Comparison of ENCODE assay signal across 11 mouse cellular contexts in the genomic region with DNA sequence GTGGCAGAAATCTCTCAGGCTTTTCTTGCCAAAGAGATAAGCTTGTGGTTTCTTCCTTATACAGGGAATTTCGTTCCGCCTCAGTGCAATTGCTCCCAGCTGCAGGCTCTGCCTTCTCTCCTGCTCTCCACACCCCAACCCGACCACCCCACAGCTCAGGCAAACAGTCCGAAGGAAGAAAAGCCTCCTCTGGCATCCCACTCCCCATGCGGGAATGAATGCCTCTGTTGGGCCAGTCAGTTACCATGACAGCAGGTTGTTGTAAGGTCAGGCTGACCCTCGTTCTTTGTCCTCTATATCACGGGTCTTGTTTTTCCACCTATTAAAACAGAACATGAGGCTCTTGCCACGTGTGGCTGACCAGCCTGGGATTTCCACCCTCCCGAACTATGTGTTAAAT. TPM values are rescaled to one million over a fixed set of nuclear protein-coding genes. Genes with fewer than 3 reads are reported as not detected.
DNase-seq lines count a peak whose midpoint lies in the region; ATAC-seq lines count a peak whose summit lies in the region.
"Had no signal": no experiment of that assay in that cellular context is flagged by ENCODE, and none has a peak within 500 bp of the region (broad histone marks: within the 10 kb centered on the region; RNA-seq: fewer than 3 reads in every experiment).

No protein-coding gene starts in this region.

- H3K9me3 ChIP-seq in heart, embryonic 13.5 days = no peaks in the 10 kb centered on the region
- no peaks in the 10 kb centered on the region for H3K9me3 ChIP-seq in neural tube, embryonic 14.5 days (ENCODE audit: control insufficient read depth, low read length)
- H3K9me3 ChIP-seq: liver, embryonic 15.5 days had no signal

- H3K36me3 ChIP-seq in heart, embryonic 13.5 days = no peaks in the 10 kb centered on the region
- no peaks in the 10 kb centered on the region for H3K36me3 ChIP-seq in neural tube, embryonic 14.5 days (ENCODE audit: control insufficient read depth, insufficient read depth, low read length)
- H3K36me3 ChIP-seq: liver, embryonic 15.5 days had no signal

- 0 out of 2 replicates have a peak overlapping the region, but pooled peaks have one; percentile 30 for H3K9ac ChIP-seq in heart, embryonic 13.5 days
- no peak overlapping the region for H3K9ac ChIP-seq in neural tube, embryonic 14.5 days (replicated peaks; ENCODE audit: low read depth, low read length)
- H3K9ac ChIP-seq: liver, embryonic 15.5 days had no signal

- H3K27me3 ChIP-seq in heart, embryonic 13.5 days (replicated peaks) = no peaks in the 10 kb centered on the region
- H3K27me3 ChIP-seq in neural tube, embryonic 14.5 days (ENCODE audit: control insufficient read depth, insufficient read depth, low read length) = no peaks in the 10 kb centered on the region

- peak; percentile 35; the same call in 1 of the 2 replicates for ATAC-seq in heart, embryonic 13.5 days (ENCODE audit: extremely low read depth, insufficient number of reproducible peaks, low FRiP score, low TSS enrichment)
- ATAC-seq in neural tube, embryonic 14.5 days (ENCODE audit: low read depth) = peak; percentile 55; the same call in 1 of the 2 replicates
- no peak for ATAC-seq in granulocyte monocyte progenitor cell, adult 5-6 weeks (replicated peaks; ENCODE audit: poor library complexity, severe bottlenecking)

- WGBS in heart, embryonic 13.5 days = 19% methylated on average over 9 of the region's 9 CpGs
- WGBS in neural tube, embryonic 14.5 days = 9% methylated on average over 9 of the region's 9 CpGs

- peaks cover 37% of the 10 kb centered on the region for H3K4me1 ChIP-seq in heart, embryonic 13.5 days
- H3K4me1 ChIP-seq in neural tube, embryonic 14.5 days (ENCODE audit: control insufficient read depth, insufficient read depth, low read length) = no peaks in the 10 kb centered on the region

- H3K4me2 ChIP-seq in heart, embryonic 13.5 days = no peak overlapping the region
- H3K4me2 ChIP-seq in neural tube, embryonic 14.5 days (ENCODE audit: low read depth, low read length) = no peak overlapping the region
- H3K4me2 ChIP-seq: liver, embryonic 15.5 days had no signal

- H3K4me3 ChIP-seq in heart, embryonic 13.5 days = no peak overlapping the region
- no peak overlapping the region for H3K4me3 ChIP-seq in neural tube, embryonic 14.5 days (ENCODE audit: low read depth, low read length)
- H3K4me3 ChIP-seq: liver, embryonic 15.5 days had no signal

- intact Hi-C loops in heart, postnatal 25 days (cut with DNase I) = loop anchor here (5.0 kb wide), 1 partner anchor 409 kb away; no protein-coding TSS in a partner anchor

- H3K27ac ChIP-seq in heart, embryonic 13.5 days (replicated peaks) = peak overlapping the region; percentile 75
- no peak overlapping the region for H3K27ac ChIP-seq in neural tube, embryonic 14.5 days (ENCODE audit: low read depth, low read length)
- H3K27ac ChIP-seq: liver, embryonic 15.5 days had no signal

- no peak for DNase-seq in heart, postnatal 25 days (ENCODE audit: low spot score)
- DNase-seq in embryo, embryonic 11 days = peak; percentile 61
- DNase-seq in kidney, adult 9 months = peak; percentile 84
- DNase-seq in spleen, postnatal 4 days (ENCODE audit: low spot score in 2 of 2) = no peak
- DNase-seq in thymus, postnatal 14 days = no peak
- DNase-seq: spleen, adult 18-20 months had no signal

RNA-seq across cellular contexts. Expression of gene Gcm1, which starts 30.5 kb away (rescaled TPM):
- not detected in 2 replicates for polyA plus RNA-seq in heart, embryonic 13.5 days (2015; fragmentation: Nextera tagmentation; extraction: Ambion mirVana)
- not detected for total RNA-seq in heart, postnatal 25 days (2021)
- polyA plus RNA-seq in neural tube, embryonic 14.5 days (2014; fragmentation: Nextera tagmentation; extraction: Ambion mirVana) = not detected in 2 replicates
- total RNA-seq in granulocyte monocyte progenitor cell, adult 5-6 weeks (2014; fragmentation: Nextera tagmentation) = not detected in 2 replicates
- total RNA-seq in granulocyte monocyte progenitor cell, adult 5-6 weeks (2017) = not detected in 2 replicates
- total RNA-seq: gastrocnemius, adult 8-10 months had no signal
- polyA plus RNA-seq: liver, embryonic 15.5 days had no signal

Comparison
In these comparisons a context has a peak if more than half of its experiments do, and no peak if none do; other contexts are left out.
1. DNase-seq: peak in embryo, embryonic 11 days (single experiment) and kidney, adult 9 months (single experiment); none in heart, postnatal 25 days (single experiment), spleen, postnatal 4 days (0 of 2) and thymus, postnatal 14 days (single experiment).